Mouse (Mus musculus): Measurements from ENCODE around the gene Rfx5. TPM values are rescaled to one million over a fixed set of nuclear protein-coding genes. Genes with fewer than 3 reads are reported as not detected.

Rfx5 gene
- polyA plus RNA-seq, 1 experiment from 2014 or later: 7.1 TPM

- no peak for ATAC-seq (ENCODE audit: insufficient read depth, low FRiP score, low TSS enrichment)
Observed at GRCm38 (mm10) chr3:94965878-94966277, 12.0 kb downstream of the Rfx5 start.

GRCm38 (mm10) chr3:94972552-94972951 lies 18.7 kb downstream of the Rfx5 start:
- peaks cover 6% of the 10 kb centered on the region for H3K4me1 ChIP-seq (ENCODE audit: control insufficient read depth, insufficient read depth, low read length)
- H3K9me3 ChIP-seq (ENCODE audit: control insufficient read depth, low read length): no peaks in the 10 kb centered on the region
- H3K4me2 ChIP-seq (ENCODE audit: low read depth): no peak overlapping the region
- no peak overlapping the region for H3K9ac ChIP-seq (ENCODE audit: low read length)
- H3K36me3 ChIP-seq (ENCODE audit: control insufficient read depth, insufficient read depth, low read length): no peaks in the 10 kb centered on the region
- DNase-seq (ENCODE audit: low spot score): no peak
- WGBS: 86% methylated on average over 3 of the region's 3 CpGs
- no peaks in the 10 kb centered on the region for H3K27me3 ChIP-seq (ENCODE audit: control insufficient read depth, insufficient read depth, low read length)
- no peak for ATAC-seq (ENCODE audit: insufficient read depth, low FRiP score, low TSS enrichment)
- no peak overlapping the region for H3K4me3 ChIP-seq (ENCODE audit: low read depth, low read length)
- no peak overlapping the region for H3K27ac ChIP-seq (ENCODE audit: low read depth, low read length)

More at GRCm38 (mm10) chr3:94965878-94966277, 12.0 kb downstream of the Rfx5 start:
- H3K9me3 ChIP-seq (ENCODE audit: control insufficient read depth, low read length): no peaks in the 10 kb centered on the region
- H3K4me2 ChIP-seq (ENCODE audit: low read depth): no peak overlapping the region
- no peaks in the 10 kb centered on the region for H3K36me3 ChIP-seq (ENCODE audit: control insufficient read depth, insufficient read depth, low read length)
- no peak for DNase-seq (ENCODE audit: low spot score)
- H3K4me1 ChIP-seq (ENCODE audit: control insufficient read depth, insufficient read depth, low read length): no peaks in the 10 kb centered on the region
- WGBS: 74% methylated on average over 1 of the region's 1 CpGs
- no peaks in the 10 kb centered on the region for H3K27me3 ChIP-seq (ENCODE audit: control insufficient read depth, insufficient read depth, low read length)
- no peak overlapping the region for H3K9ac ChIP-seq (ENCODE audit: low read length)
- H3K27ac ChIP-seq (ENCODE audit: low read depth, low read length): no peak overlapping the region
- H3K4me3 ChIP-seq (ENCODE audit: low read depth, low read length): no peak overlapping the region

- H3K4me1 ChIP-seq (ENCODE audit: control insufficient read depth, insufficient read depth, low read length): peaks cover 6% of the 10 kb centered on the region
- no peak overlapping the region for H3K4me2 ChIP-seq (ENCODE audit: low read depth)
- ATAC-seq (ENCODE audit: insufficient read depth, low FRiP score, low TSS enrichment) (peak; percentile 22; the same call in 1 of the 2 replicates), DNase-seq (ENCODE audit: low spot score) (no peak)
- H3K9me3 ChIP-seq (ENCODE audit: control insufficient read depth, low read length): no peaks in the 10 kb centered on the region
- H3K4me3 ChIP-seq (ENCODE audit: low read depth, low read length): no peak overlapping the region
- no peak overlapping the region for H3K9ac ChIP-seq (ENCODE audit: low read length)
- WGBS: 88% methylated on average over 5 of the region's 5 CpGs
- no peaks in the 10 kb centered on the region for H3K36me3 ChIP-seq (ENCODE audit: control insufficient read depth, insufficient read depth, low read length)
- H3K27ac ChIP-seq (ENCODE audit: low read depth, low read length): no peak overlapping the region
- H3K27me3 ChIP-seq (ENCODE audit: control insufficient read depth, insufficient read depth, low read length): no peaks in the 10 kb centered on the region
Observed at GRCm38 (mm10) chr3:94973620-94974019, 19.7 kb downstream of the Rfx5 start.

GRCm38 (mm10) chr3:94974026-94974527 lies 20.2 kb downstream of the Rfx5 start:
- Histone ChIP-seq H3K27me3 (ENCODE audit: control insufficient read depth, insufficient read depth, low read length) (no peaks in the 10 kb centered on the region), H3K4me2 (ENCODE audit: low read depth) (peak overlapping the region; percentile 62), H3K36me3 (ENCODE audit: control insufficient read depth, insufficient read depth, low read length) (no peaks in the 10 kb centered on the region), H3K27ac (ENCODE audit: low read depth, low read length) (no peak overlapping the region), H3K4me1 (ENCODE audit: control insufficient read depth, insufficient read depth, low read length) (peaks cover 6% of the 10 kb centered on the region), H3K9ac (ENCODE audit: low read length) (peak overlapping the region; percentile 47), H3K4me3 (ENCODE audit: low read depth, low read length) (peak overlapping the region; percentile 80), H3K9me3 (ENCODE audit: control insufficient read depth, low read length) (no peaks in the 10 kb centered on the region)
- WGBS: 18% methylated on average over 9 of the region's 9 CpGs
- no peak for DNase-seq (ENCODE audit: low spot score)
- ATAC-seq (ENCODE audit: insufficient read depth, low FRiP score, low TSS enrichment): peak; percentile 43

GRCm38 (mm10) chr3:94974528-94975422 lies 20.9 kb downstream of the Rfx5 start, which contains the start of gene Pi4kb:
Pi4kb (plus strand) TSS chr3:94974731.
- under 1% methylated on average over 56 of the region's 57 CpGs for WGBS
- Histone ChIP-seq H3K9ac (ENCODE audit: low read length) (peak within 1 kb of the TSS; percentile 82), H3K4me3 (ENCODE audit: low read depth, low read length) (peak within 1 kb of the TSS; percentile 80), H3K27ac (ENCODE audit: low read depth, low read length) (0 out of 2 replicates have a peak within 1 kb of the TSS, but pooled peaks have one; percentile 58), H3K4me2 (ENCODE audit: low read depth) (peak within 1 kb of the TSS; percentile 62), H3K4me1 (ENCODE audit: control insufficient read depth, insufficient read depth, low read length) (peaks cover 6% of the 10 kb centered on the region), H3K36me3 (ENCODE audit: control insufficient read depth, insufficient read depth, low read length) (no peaks in the 10 kb centered on the region), H3K9me3 (ENCODE audit: control insufficient read depth, low read length) (no peaks in the 10 kb centered on the region), H3K27me3 (ENCODE audit: control insufficient read depth, insufficient read depth, low read length) (no peaks in the 10 kb centered on the region)
- ATAC-seq (ENCODE audit: insufficient read depth, low FRiP score, low TSS enrichment) (peak; percentile 96), DNase-seq (ENCODE audit: low spot score) (peak; percentile 94)

- ATAC-seq (ENCODE audit: insufficient read depth, low FRiP score, low TSS enrichment) (no peak), DNase-seq (ENCODE audit: low spot score) (no peak)
- Histone ChIP-seq H3K9ac (ENCODE audit: low read length) (no peak overlapping the region), H3K27me3 (ENCODE audit: control insufficient read depth, insufficient read depth, low read length) (no peaks in the 10 kb centered on the region), H3K4me2 (ENCODE audit: low read depth) (no peak overlapping the region), H3K4me3 (ENCODE audit: low read depth, low read length) (no peak overlapping the region), H3K9me3 (ENCODE audit: control insufficient read depth, low read length) (no peaks in the 10 kb centered on the region), H3K4me1 (ENCODE audit: control insufficient read depth, insufficient read depth, low read length) (no peaks in the 10 kb centered on the region), H3K27ac (ENCODE audit: low read depth, low read length) (no peak overlapping the region), H3K36me3 (ENCODE audit: control insufficient read depth, insufficient read depth, low read length) (peaks cover 2% of the 10 kb centered on the region)
- 94% methylated on average over 11 of the region's 11 CpGs for WGBS
Observed at GRCm38 (mm10) chr3:94984312-94984711, 30.4 kb downstream of the Rfx5 start.

GRCm38 (mm10) chr3:94985513-94985912 lies 31.6 kb downstream of the Rfx5 start:
- Histone ChIP-seq H3K27me3 (ENCODE audit: control insufficient read depth, insufficient read depth, low read length) (no peaks in the 10 kb centered on the region), H3K9me3 (ENCODE audit: control insufficient read depth, low read length) (no peaks in the 10 kb centered on the region), H3K36me3 (ENCODE audit: control insufficient read depth, insufficient read depth, low read length) (peaks cover 2% of the 10 kb centered on the region), H3K4me3 (ENCODE audit: low read depth, low read length) (no peak overlapping the region), H3K4me2 (ENCODE audit: low read depth) (no peak overlapping the region), H3K4me1 (ENCODE audit: control insufficient read depth, insufficient read depth, low read length) (no peaks in the 10 kb centered on the region), H3K9ac (ENCODE audit: low read length) (no peak overlapping the region), H3K27ac (ENCODE audit: low read depth, low read length) (no peak overlapping the region)
- 95% methylated on average over 2 of the region's 2 CpGs for WGBS
- no peak for DNase-seq (ENCODE audit: low spot score)
- no peak for ATAC-seq (ENCODE audit: insufficient read depth, low FRiP score, low TSS enrichment)

GRCm38 (mm10) chr3:94987578-94987977 lies 33.7 kb downstream of the Rfx5 start:
- peaks cover 4% of the 10 kb centered on the region for H3K36me3 ChIP-seq (ENCODE audit: control insufficient read depth, insufficient read depth, low read length)
- ATAC-seq (ENCODE audit: insufficient read depth, low FRiP score, low TSS enrichment): no peak
- DNase-seq (ENCODE audit: low spot score): no peak
- no peak overlapping the region for H3K4me2 ChIP-seq (ENCODE audit: low read depth)
- H3K9me3 ChIP-seq (ENCODE audit: control insufficient read depth, low read length): no peaks in the 10 kb centered on the region
- H3K4me3 ChIP-seq (ENCODE audit: low read depth, low read length): no peak overlapping the region
- no peaks in the 10 kb centered on the region for H3K4me1 ChIP-seq (ENCODE audit: control insufficient read depth, insufficient read depth, low read length)
- H3K27me3 ChIP-seq (ENCODE audit: control insufficient read depth, insufficient read depth, low read length): no peaks in the 10 kb centered on the region
- H3K27ac ChIP-seq (ENCODE audit: low read depth, low read length): no peak overlapping the region
- no peak overlapping the region for H3K9ac ChIP-seq (ENCODE audit: low read length)

Measured in neural tube, embryonic 11.5 days (tissue).